Mouse (Mus musculus): ENCODE measurements around the gene Slc4a1ap. TPM values are rescaled to one million over a fixed set of nuclear protein-coding genes. Genes with fewer than 3 reads are reported as not detected.

The Slc4a1ap gene
- total and polyA plus RNA-seq, 3 experiments, result 41.6 to 523 (median 41.7) TPM

DNA sequence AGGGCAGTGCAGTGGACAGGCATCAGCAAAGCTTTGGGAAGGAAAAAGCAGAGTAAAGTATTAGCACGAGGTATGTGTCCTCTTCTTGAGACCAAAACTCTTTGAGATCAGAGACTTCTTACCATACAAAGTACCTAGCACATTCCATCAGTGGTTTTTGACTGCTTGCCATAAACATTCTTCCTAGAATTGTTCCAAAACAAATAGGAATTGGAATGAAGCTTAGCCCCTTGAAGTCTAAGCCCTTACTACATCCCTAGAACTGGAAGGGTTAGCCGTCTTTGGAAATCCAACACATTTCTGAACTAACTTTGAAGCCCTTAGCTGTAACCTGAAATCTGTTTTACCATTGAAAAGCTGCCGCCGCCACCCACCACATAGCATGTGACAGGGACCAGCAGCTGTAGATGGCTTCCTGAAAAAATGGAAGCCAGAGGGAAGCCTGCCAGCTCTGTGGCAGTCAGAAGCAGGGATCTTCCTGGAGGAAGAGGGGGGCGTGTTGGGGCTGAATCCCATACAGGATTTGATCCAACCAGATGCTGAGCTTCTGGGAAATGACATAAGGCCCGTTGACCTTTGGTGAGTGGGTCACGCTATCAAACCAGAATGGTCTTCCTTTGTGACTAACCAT, 35.4 kb downstream of the Slc4a1ap start:
- no peak overlapping the region for H3K9ac ChIP-seq (ENCODE audit: control insufficient read depth, low read depth, low read length, poor library complexity, severe bottlenecking)
- no peaks in the 10 kb centered on the region for H3K9me3 ChIP-seq (replicated peaks; ENCODE audit: insufficient read depth, low read length)
- no peak overlapping the region for H3K27ac ChIP-seq (ENCODE audit: control insufficient read depth, low read depth, low read length)
- H3K36me3 ChIP-seq (ENCODE audit: control insufficient read depth in 1 of 2, insufficient read depth in 2 of 2, low read length in 2 of 2), result no peaks in the 10 kb centered on the region; a peak in 1 of 4 replicates
- H3K4me1 ChIP-seq (ENCODE audit: control insufficient read depth in 1 of 2, insufficient read depth in 2 of 2, low read length in 2 of 2), result no peaks in the 10 kb centered on the region
- no peak overlapping the region for H3K4me3 ChIP-seq (ENCODE audit: control insufficient read depth in 1 of 2, insufficient read depth in 1 of 2, low read depth in 2 of 2, low read length in 2 of 2)
- no peaks in the 10 kb centered on the region for H3K27me3 ChIP-seq (ENCODE audit: control insufficient read depth in 1 of 2, insufficient read depth in 2 of 2, low read length in 2 of 2)
- no peaks in the 10 kb centered on the region for H3K79me2 ChIP-seq (ENCODE audit: control insufficient read depth, insufficient read depth, low read length, poor library complexity)
- DNase-seq (ENCODE audit: low read depth, low spot score), result no peak
- TF ChIP-seq JUND (IDR thresholded peaks at IDR 0.05; ENCODE audit: low read depth, low read length) (no peak), HCFC1 (IDR thresholded peaks at IDR 0.05; ENCODE audit: low read depth, low read length) (no peak), BHLHE40 (IDR thresholded peaks at IDR 0.05; ENCODE audit: borderline replicate concordance, low read depth, low read length) (no peak), RAD21 (IDR thresholded peaks at IDR 0.05; ENCODE audit: low read depth, low read length) (no peak), SMC3 (IDR thresholded peaks at IDR 0.05; ENCODE audit: low read depth, low read length) (no peak), MAFK (IDR thresholded peaks at IDR 0.05; ENCODE audit: borderline replicate concordance, low read depth, low read length) (no peak), MYB (IDR thresholded peaks at IDR 0.05; ENCODE audit: low read depth, low read length) (no peak), MYC (IDR thresholded peaks at IDR 0.05; ENCODE audit: low read depth, low read length) (no peak), EP300 (IDR thresholded peaks at IDR 0.05; ENCODE audit: low read depth in 1 of 2, low read length in 2 of 2) (no peak), MAX (IDR thresholded peaks at IDR 0.05; ENCODE audit: low read length) (no peak), TAL1 (IDR thresholded peaks at IDR 0.05; ENCODE audit: low read length) (no peak), GATA1 (IDR thresholded peaks at IDR 0.05; ENCODE audit: low read depth, low read length) (no peak), ZNF384 (IDR thresholded peaks at IDR 0.05; ENCODE audit: low read depth, low read length) (no peak), UBTF (IDR thresholded peaks at IDR 0.05; ENCODE audit: borderline replicate concordance, insufficient read depth, low read depth, low read length) (no peak)

DNA sequence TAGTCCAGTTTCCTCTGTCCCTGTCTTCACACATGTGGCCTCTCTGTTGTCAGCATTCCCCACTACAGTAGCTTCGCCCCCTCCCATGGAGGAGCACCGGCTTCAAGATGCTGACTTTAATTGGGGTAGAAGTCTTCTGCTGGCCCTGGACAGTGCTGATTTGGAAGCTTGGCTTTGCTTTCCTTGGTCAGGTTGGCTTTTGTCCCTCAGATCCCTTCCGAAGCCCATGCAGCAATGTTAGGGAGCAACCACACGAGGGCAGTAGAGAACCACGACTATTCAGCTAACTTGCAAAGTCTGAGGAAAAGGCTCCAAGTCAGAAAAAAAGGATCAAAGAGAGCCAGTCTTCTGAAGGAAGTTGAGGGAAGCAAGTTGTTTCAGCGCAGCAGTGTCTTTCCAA, 36.7 kb downstream of the Slc4a1ap start:
- no peaks in the 10 kb centered on the region for H3K79me2 ChIP-seq (ENCODE audit: control insufficient read depth, insufficient read depth, low read length, poor library complexity)
- peaks cover 0 to under 1% of the 10 kb centered on the region in 2 experiments; a peak in 1 of 4 replicates for H3K4me1 ChIP-seq (ENCODE audit: control insufficient read depth in 1 of 2, insufficient read depth in 2 of 2, low read length in 2 of 2)
- no peak overlapping the region for H3K27ac ChIP-seq (ENCODE audit: control insufficient read depth, low read depth, low read length)
- H3K4me3 ChIP-seq (ENCODE audit: control insufficient read depth in 1 of 2, insufficient read depth in 1 of 2, low read depth in 2 of 2, low read length in 2 of 2), result no peak overlapping the region
- H3K9me3 ChIP-seq (replicated peaks; ENCODE audit: insufficient read depth, low read length), result no peaks in the 10 kb centered on the region
- peak; percentile 86 for DNase-seq (ENCODE audit: low read depth, low spot score)
- H3K36me3 ChIP-seq (ENCODE audit: control insufficient read depth in 1 of 2, insufficient read depth in 2 of 2, low read length in 2 of 2), result no peaks in the 10 kb centered on the region; a peak in 2 of 4 replicates
- no peak overlapping the region for H3K9ac ChIP-seq (ENCODE audit: control insufficient read depth, low read depth, low read length, poor library complexity, severe bottlenecking)
- H3K27me3 ChIP-seq (ENCODE audit: control insufficient read depth in 1 of 2, insufficient read depth in 2 of 2, low read length in 2 of 2), result no peaks in the 10 kb centered on the region
- no peak for TF ChIP-seq TAL1 (IDR thresholded peaks at IDR 0.05; ENCODE audit: low read length)
- TF ChIP-seq MEF2A (IDR thresholded peaks at IDR 0.05; ENCODE audit: extremely low read depth, insufficient replicate concordance, low read depth, low read length, poor library complexity, severe bottlenecking), result no peak
- no peak for TF ChIP-seq TCF12 (IDR thresholded peaks at IDR 0.05; ENCODE audit: low read depth, low read length)
- TF ChIP-seq POLR2A (IDR thresholded peaks at IDR 0.05; ENCODE audit: control insufficient read depth in 1 of 2, insufficient read depth in 1 of 2, low read depth in 1 of 2, low read length in 2 of 2, poor library complexity in 1 of 2), result no peak
- TF ChIP-seq BHLHE40 (IDR thresholded peaks at IDR 0.05; ENCODE audit: borderline replicate concordance, low read depth, low read length), result no peak
- TF ChIP-seq MXI1 (IDR thresholded peaks at IDR 0.05; ENCODE audit: low read depth, low read length), result no peak
- no peak for TF ChIP-seq GABPA (IDR thresholded peaks at IDR 0.05; ENCODE audit: low read depth, low read length)
- TF ChIP-seq RAD21 (IDR thresholded peaks at IDR 0.05; ENCODE audit: low read depth, low read length), result peak; percentile 97
- TF ChIP-seq ZMIZ1 (IDR thresholded peaks at IDR 0.05; ENCODE audit: low read depth, low read length), result no peak
- peak; percentile 73 for TF ChIP-seq ZNF384 (IDR thresholded peaks at IDR 0.05; ENCODE audit: low read depth, low read length)
- TF ChIP-seq ZC3H11A (IDR thresholded peaks at IDR 0.05; ENCODE audit: low read depth, low read length), result peak; percentile 92
- TF ChIP-seq POLR2AphosphoS2 (IDR thresholded peaks at IDR 0.05; ENCODE audit: low read length), result no peak
- no peak for TF ChIP-seq MAX (IDR thresholded peaks at IDR 0.05; ENCODE audit: low read length)
- TF ChIP-seq POLR2AphosphoS5 (IDR thresholded peaks at IDR 0.05; ENCODE audit: borderline replicate concordance, low read depth, low read length), result no peak
- TF ChIP-seq CTCF (IDR thresholded peaks at IDR 0.05 in 2 of 3, conservative IDR thresholded peaks at IDR 0.05 in 1 of 3; ENCODE audit: control insufficient read depth in 1 of 3, insufficient read depth in 1 of 3, low read depth in 2 of 3, low read length in 3 of 3, poor library complexity in 1 of 3, severe bottlenecking in 1 of 3), result peak; percentile 95 to 99 (median 99)
- TF ChIP-seq NELFE (IDR thresholded peaks at IDR 0.05; ENCODE audit: low read depth, low read length), result no peak
- no peak for TF ChIP-seq JUND (IDR thresholded peaks at IDR 0.05; ENCODE audit: low read depth, low read length)
- no peak for TF ChIP-seq ELF1 (IDR thresholded peaks at IDR 0.05; ENCODE audit: low read depth, low read length)
- TF ChIP-seq HCFC1 (IDR thresholded peaks at IDR 0.05; ENCODE audit: low read depth, low read length), result no peak
- TF ChIP-seq UBTF (IDR thresholded peaks at IDR 0.05; ENCODE audit: borderline replicate concordance, insufficient read depth, low read depth, low read length), result no peak
- no peak for TF ChIP-seq KAT2A (conservative IDR thresholded peaks at IDR 0.05; ENCODE audit: low read depth, low read length)
- no peak for TF ChIP-seq ETS1 (IDR thresholded peaks at IDR 0.05; ENCODE audit: low read depth, low read length)
- no peak for TF ChIP-seq E2F4 (IDR thresholded peaks at IDR 0.05; ENCODE audit: borderline replicate concordance, low read depth, low read length)
- TF ChIP-seq TBP (IDR thresholded peaks at IDR 0.05; ENCODE audit: low read depth, low read length), result no peak
